ENCODE assay signal across 8 mouse cellular contexts in genomic region chr2:32712934-32713817, GRCm38 (mm10). TPM values are rescaled to one million over a fixed set of nuclear protein-coding genes. Genes with fewer than 3 reads are reported as not detected.
DNase-seq lines count a peak whose midpoint lies in the region; ATAC-seq lines count a peak whose summit lies in the region.

TSS of gene Cdk9 (minus strand) at chr2:32713076.

- peaks cover 5% of the 10 kb centered on the region; the same call in 1 of the 2 replicates for H3K9me3 ChIP-seq in megakaryocyte, embryonic 14.5 days

- no peaks in the 10 kb centered on the region for H3K27me3 ChIP-seq in megakaryocyte, embryonic 14.5 days (replicated peaks)

- peak; percentile 53 for ATAC-seq in common myeloid progenitor, adult 5-6 weeks (replicated peaks; ENCODE audit: low read depth, poor library complexity, severe bottlenecking)

- peaks cover 42% of the 10 kb centered on the region for H3K36me3 ChIP-seq in megakaryocyte, embryonic 14.5 days (replicated peaks; ENCODE audit: low read length)

- DNase-seq in ZHBTc4 (ENCODE audit: low read depth, low spot score): peak; percentile 96
- DNase-seq in gastrocnemius, adult 8-10 months (ENCODE audit: low spot score in 2 of 2): peak; percentile 88 to 89
- peak; percentile 50 for DNase-seq in hindlimb bud, embryonic 11.5 days (ENCODE audit: extremely low spot score, low read depth, low spot score)
- peak; percentile 86 to 88 for DNase-seq in left cerebral cortex, adult 8-10 months (ENCODE audit: low spot score in 2 of 2)
- DNase-seq in right cerebral cortex, postnatal 10 days (ENCODE audit: low spot score in 2 of 2): peak; percentile 93
- DNase-seq in urinary bladder, postnatal 25 days (ENCODE audit: low spot score): peak; percentile 92

- peaks cover 73% of the 10 kb centered on the region for H3K4me1 ChIP-seq in megakaryocyte, embryonic 14.5 days

- H3K4me3 ChIP-seq in megakaryocyte, embryonic 14.5 days (replicated peaks): peak within 1 kb of the TSS; percentile 97

RNA-seq across cellular contexts. Expression of gene Cdk9, which starts in this region (rescaled TPM):
- 48.2 and 61.3 TPM in 2 replicates for total RNA-seq in common myeloid progenitor, adult 5-6 weeks (2017)
- total RNA-seq in gastrocnemius, adult 8-10 months (2022): 10 to 100 TPM; 17.0 to 22.2 (median 20.8) TPM
- 100 to 1,000 TPM in 2 of 4 experiments, 10 to 100 TPM in 2; 95.8 to 114 (median 105) TPM for total RNA-seq in left cerebral cortex, adult 8-10 months (2022)
- polyA plus RNA-seq in megakaryocyte, embryonic 14.5 days (2012; ENCODE audit: insufficient read depth, low replicate concordance): 148 and 403 TPM in 2 replicates

Comparison
In these comparisons a context has a peak if more than half of its experiments do, and no peak if none do; other contexts are left out.
1. Peak in every context shown above with its lines: DNase-seq, ATAC-seq and H3K4me3 ChIP-seq.